Mouse (Mus musculus) c-Kit-positive CD71-negative TER-119-negative erythroid progenitor cells, embryonic 14.5 days (primary cell): ENCODE data around the gene Smarcc2.
"Not testable (repeated sequence)": the region's sequence is repeated elsewhere in the genome, so short reads cannot be mapped to it uniquely, and the experiment has no call there.

ENCODE experiments used
- DNase-seq: peaks from one replicate; pipeline ENCODE4 v3.0.0-alpha.2; 2013; ENCODE audit warnings: low read depth

Gene Smarcc2

GRCm38 (mm10) chr10:128442718-128443117 lies 16.3 kb upstream of the Smarcc2 start:
- no peak for DNase-seq

- no peak for DNase-seq
These were observed 14.7 kb upstream of the Smarcc2 start for GRCm38 (mm10) chr10:128444354-128444753.

- no peak for DNase-seq
These were observed 13.6 kb upstream of the Smarcc2 start for GRCm38 (mm10) chr10:128445407-128445806.

GRCm38 (mm10) chr10:128451014-128451413 lies 8.0 kb upstream of the Smarcc2 start:
- DNase-seq, result no peak

- no peak for DNase-seq
These were observed 4.6 kb upstream of the Smarcc2 start for GRCm38 (mm10) chr10:128454471-128454870.

- DNase-seq, result peak; percentile 73
These were observed 3.8 kb upstream of the Smarcc2 start for GRCm38 (mm10) chr10:128455280-128455679.

GRCm38 (mm10) chr10:128457676-128458075 lies 1.4 kb upstream of the Smarcc2 start:
- DNase-seq, result no peak

GRCm38 (mm10) chr10:128458348-128458718 lies 715 bp upstream of the Smarcc2 start:
- DNase-seq, result peak; percentile 84

- DNase-seq, result no peak
These were observed 591 bp downstream of the Smarcc2 start for GRCm38 (mm10) chr10:128459409-128460269.

GRCm38 (mm10) chr10:128460270-128460630 lies 1.2 kb downstream of the Smarcc2 start:
- no peak for DNase-seq

GRCm38 (mm10) chr10:128474366-128474765 lies 15.3 kb downstream of the Smarcc2 start:
- DNase-seq, result no peak

GRCm38 (mm10) chr10:128486370-128486769 lies 27.3 kb downstream of the Smarcc2 start:
- no peak for DNase-seq

GRCm38 (mm10) chr10:128487861-128488712 lies 29.0 kb downstream of the Smarcc2 start:
- no peak for DNase-seq

- DNase-seq, result no peak
These were observed 29.7 kb downstream of the Smarcc2 start for GRCm38 (mm10) chr10:128488776-128489175.

GRCm38 (mm10) chr10:128489380-128489779 lies 30.3 kb downstream of the Smarcc2 start:
- no peak for DNase-seq

GRCm38 (mm10) chr10:128489785-128490184 lies 30.7 kb downstream of the Smarcc2 start:
- no peak for DNase-seq

GRCm38 (mm10) chr10:128490232-128490631 lies 31.2 kb downstream of the Smarcc2 start:
- no peak for DNase-seq

- DNase-seq, result no peak
These were observed 31.9 kb downstream of the Smarcc2 start for GRCm38 (mm10) chr10:128490912-128491311.

- no peak for DNase-seq
These were observed 32.4 kb downstream of the Smarcc2 start for GRCm38 (mm10) chr10:128491495-128491894.

GRCm38 (mm10) chr10:128492051-128492450 lies 33.0 kb downstream of the Smarcc2 start:
- DNase-seq, result not testable (repeated sequence)

- DNase-seq, result no peak
These were observed 33.7 kb downstream of the Smarcc2 start for GRCm38 (mm10) chr10:128492633-128493311.

GRCm38 (mm10) chr10:128493319-128493694 lies 34.3 kb downstream of the Smarcc2 start:
- DNase-seq, result no peak
